Mouse (Mus musculus) layer of hippocampus, adult 8-10 months (tissue): ENCODE measurements around the gene Gmds. TPM values are rescaled to one million over a fixed set of nuclear protein-coding genes. Genes with fewer than 3 reads are reported as not detected.

Experiments used
- DNase-seq, 2 experiments: peaks; one replicate each; pipeline ENCODE4 v3.0.0; 2022; ENCODE audit warnings: low spot score in 2 of 2
- total RNA-seq, 4 experiments: library from RNA; stranded (reverse); gene quantifications; 2 replicates each; pipeline ENCODE4 v1.2.4; 2022

Gene Gmds
- total RNA-seq, 4 experiments from 2014 or later = 13.5 to 14.6 (median 14.4) TPM

DNA sequence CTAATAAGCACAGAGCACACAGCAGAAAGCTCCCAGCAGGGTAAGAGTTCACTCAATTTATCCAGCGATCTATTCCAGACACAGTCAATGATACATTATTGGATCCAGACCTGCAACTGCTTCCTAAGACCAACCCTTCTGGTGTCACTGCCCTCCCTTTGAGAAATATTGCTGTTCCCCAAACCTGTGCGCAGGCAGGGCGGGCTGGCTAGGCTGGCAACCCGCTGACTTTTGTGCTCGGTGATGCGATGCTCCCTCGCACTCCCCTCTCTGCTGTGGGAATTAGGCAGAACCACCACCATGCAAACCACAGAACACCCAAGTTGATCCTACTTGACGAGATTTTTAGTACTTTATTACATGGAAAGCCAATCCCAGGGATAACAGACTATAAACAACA, 304.4 kb downstream of the Gmds start:
- DNase-seq = no peak

DNA sequence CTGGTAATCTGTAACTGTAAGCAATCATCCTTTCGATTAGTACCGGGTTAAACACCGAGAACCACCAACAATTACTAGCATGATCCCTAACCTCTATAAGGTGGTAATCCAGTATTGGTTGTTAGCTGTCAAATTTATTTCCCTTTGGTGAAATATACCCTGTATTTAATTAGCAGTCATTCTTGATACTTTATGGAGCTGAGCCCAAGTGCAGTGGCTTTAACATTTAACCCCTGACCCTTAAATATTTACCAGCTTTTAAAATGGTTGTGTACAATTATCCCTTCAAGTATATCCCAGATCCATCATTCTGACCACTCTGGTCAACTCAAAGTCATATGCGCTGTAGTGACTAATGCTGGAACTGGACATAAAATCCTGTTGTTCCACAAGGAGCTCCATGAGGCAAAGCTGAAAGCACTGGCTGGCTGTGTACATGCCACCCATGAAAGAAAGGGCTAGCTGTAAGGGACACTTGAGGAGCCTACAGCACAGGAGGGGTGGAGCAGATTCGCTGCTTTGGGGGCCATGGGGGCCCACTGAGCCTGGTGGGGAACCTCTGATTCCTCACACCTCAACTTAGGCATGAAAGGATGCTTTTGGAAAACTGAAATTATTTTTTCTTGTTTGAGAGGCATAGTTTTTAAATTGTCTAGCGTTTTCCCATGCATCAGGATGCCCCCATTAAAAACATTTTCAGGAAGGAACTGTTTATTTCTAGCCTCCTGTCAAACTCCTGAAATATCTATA, 312.1 kb downstream of the Gmds start:
- no peak for DNase-seq

- no peak for DNase-seq
Observed at GRCm38 (mm10) chr13:32024822-32025221, 313.7 kb downstream of the Gmds start.

DNA sequence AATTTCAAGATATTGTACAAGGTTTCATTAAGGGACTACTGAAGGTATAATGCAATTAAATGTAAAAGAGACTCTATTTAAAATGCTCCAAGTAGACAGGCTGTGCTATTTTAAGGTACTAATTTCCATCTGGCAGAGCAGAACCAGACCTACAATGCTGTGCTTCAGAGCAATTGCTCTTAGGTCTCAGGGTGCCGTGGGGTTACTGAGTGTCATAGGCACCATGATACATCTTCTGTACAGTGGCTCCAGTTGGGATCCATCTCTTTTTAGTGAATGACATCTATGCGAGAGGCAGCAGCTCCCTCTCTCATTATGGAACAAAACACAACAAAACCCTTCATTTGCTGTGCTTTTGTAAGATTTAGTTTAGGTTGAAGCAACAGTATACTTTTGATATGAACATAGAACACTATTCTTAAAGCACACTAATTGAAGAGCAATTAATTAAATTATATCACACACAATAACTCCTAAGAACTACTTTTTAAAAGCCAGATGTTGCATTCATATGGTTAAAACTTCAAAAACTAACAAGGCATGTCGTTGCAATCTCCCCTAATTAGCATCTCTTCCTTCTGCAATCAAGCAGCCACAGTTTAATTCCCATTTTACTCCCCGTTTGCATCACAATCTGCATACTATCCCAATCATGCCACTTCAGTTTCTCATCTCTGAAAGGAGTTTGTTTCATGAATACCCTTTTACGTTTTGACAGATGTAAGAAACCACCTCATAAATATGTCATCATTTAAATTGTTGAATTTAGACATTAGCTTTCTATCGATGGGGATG, 317.9 kb downstream of the Gmds start:
- no peak for DNase-seq

GRCm38 (mm10) chr13:32019256-32019620, 319.3 kb downstream of the Gmds start:
- no peak for DNase-seq

- DNase-seq = peak; percentile 29 to 34
Observed at GRCm38 (mm10) chr13:32018518-32019255, 319.9 kb downstream of the Gmds start.

GRCm38 (mm10) chr13:32008802-32009201, 329.7 kb downstream of the Gmds start:
- no peak for DNase-seq

DNA sequence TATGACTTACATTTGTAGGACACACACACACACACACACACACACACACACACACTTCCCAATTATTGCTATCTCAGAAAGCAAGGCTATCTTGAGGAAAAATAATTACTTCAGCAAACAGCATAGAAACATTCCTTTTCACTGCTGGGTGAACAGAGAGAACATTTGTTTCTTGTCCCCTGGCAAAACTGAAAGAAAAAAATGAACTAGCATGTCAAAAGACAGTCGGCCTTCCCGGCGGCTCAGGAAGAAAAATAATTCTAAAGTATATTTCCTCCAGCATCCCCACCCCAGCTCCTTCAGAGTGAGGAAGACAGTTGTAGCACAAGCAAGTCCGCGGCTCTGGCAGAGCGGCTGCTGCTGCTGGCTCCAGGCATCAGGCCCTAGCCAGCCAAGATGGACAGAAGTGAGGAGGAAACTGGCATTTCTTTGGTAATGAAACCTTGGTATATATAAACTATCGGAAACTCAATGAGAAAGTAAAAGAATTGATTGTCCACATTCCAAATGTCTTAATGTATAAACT, 330.4 kb downstream of the Gmds start:
- DNase-seq = no peak

DNA sequence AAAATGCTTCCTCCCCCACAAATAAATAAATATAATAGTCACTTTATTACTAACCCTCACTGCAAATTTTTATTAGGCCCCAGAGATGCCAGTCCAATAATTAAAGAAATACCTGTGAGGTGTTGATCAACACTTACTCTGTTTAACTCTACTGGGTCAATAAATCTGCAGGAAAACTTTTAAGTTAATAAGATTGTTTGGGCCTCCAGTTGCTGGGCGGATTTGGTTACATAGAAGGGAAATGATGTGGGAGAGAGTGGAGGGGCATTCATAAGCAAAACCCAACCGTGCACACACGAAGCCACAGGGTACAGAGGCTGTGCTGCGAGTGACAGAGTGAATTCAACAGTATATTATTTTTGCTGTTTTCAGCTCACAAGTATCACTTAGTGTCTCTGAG, 345.1 kb downstream of the Gmds start:
- DNase-seq = no peak

GRCm38 (mm10) chr13:31992409-31993201, 345.9 kb downstream of the Gmds start:
- DNase-seq = no peak

GRCm38 (mm10) chr13:31981198-31981597, 357.3 kb downstream of the Gmds start:
- DNase-seq = no peak

DNA sequence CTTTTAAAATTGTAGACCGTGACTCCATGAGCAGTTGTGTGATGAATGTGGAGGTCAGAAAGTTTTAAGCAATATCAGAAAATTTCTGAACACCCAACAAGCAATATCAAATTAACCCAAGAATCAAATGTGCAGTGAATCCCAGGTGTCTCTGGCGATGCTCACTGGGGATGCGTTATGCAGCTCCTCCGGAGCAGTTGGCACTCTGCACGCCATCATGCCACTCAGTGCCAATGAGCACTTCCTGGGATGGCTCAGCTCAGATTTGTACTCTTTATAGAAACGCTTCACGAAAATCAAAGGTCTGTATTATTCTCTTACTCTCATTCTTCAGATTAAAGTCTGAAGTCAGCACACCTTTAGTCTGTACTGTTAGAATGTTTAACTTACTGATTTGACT, 360.4 kb downstream of the Gmds start:
- DNase-seq = no peak

GRCm38 (mm10) chr13:31974751-31975479, 363.6 kb downstream of the Gmds start:
- no peak for DNase-seq

DNA sequence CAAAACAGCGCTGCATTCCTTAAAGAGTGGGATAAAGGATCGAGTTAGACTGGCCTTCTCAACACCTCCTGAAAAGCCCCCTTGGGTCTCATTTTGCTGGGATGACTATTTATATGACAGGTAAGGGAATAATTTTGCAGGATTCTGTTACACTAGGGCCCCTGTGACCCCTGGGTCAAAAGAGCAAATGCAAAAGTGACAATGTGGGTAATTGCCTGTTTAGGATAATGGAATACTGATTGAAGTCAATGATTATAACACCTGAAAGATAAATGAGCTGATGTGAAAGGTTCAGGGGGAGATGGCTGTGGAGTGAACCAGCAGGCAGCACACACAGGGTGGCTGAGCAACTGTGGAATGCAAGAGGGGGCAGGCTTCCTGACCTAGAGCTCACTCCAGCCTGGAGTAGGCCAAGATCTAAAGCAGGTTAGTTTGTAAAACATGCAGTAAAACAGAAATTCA, 367.5 kb downstream of the Gmds start:
- DNase-seq = no peak

GRCm38 (mm10) chr13:31968272-31968671, 370.3 kb downstream of the Gmds start:
- DNase-seq = no peak

GRCm38 (mm10) chr13:31966931-31967532, 371.5 kb downstream of the Gmds start:
- DNase-seq = no peak

DNA sequence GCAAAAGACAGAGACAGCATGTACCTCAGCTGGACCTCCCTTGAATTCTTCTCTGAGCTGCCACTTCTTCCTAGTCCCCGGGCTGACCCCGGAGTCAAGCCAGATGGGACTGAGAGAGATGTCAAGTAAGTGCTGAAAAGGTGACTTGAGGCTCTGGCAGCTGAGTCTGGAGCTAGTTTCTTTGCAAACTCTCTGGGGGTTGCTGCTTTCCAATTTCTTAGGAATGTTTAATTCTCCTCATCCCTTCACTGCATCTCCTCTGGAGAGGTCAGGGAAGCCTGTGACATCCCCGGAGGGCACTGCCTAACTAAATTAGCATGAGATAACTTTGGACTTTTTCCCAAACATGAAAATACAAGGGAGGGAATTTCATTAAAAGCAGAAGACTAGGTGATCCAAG, 378.0 kb downstream of the Gmds start:
- no peak for DNase-seq

DNA sequence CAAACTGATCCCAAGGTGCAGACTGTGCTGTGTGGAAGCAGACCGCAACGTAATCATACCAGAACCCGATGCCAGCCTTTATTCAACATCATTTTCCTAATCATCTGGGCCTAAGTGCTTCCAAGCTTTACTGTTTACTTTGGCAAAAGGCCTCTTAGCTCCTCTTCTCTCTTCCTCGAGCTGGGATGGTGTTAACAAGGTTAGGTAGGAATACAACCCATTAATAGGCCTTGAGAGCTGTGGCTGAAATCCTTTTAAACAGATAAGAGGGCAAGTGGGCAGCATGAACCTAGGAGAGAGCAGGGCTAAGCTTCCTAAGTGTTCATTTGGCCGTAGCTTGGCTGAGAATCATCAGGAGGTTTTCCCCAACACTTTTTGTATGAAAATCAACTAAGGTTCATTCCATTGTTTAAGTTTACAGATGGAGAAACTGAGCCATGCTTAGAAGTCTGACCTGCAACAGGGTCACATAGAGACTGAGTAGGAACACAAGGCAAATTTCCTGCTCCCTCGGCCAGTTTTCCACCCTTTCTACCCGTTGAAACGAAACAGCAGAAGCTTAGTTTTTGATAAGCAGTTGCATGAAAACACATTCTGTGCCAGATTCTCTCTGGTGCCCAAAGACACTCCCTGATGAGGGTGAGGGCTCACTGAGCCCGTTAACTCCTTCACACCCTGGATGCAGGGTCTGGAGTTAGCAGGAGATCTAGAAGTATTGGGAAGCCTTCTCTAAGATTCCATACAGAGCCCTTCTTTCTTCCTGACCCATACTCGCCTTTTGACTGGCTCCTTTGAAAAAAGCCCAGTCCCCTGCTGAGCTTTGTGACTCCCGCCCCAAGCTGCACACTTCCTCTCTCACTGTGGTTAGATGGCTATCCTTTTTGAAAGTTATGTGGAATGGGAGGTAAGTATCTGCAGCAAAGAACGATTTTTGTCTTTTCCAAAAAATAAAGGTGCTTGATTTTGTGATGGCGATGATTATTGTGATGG, 379.9 kb downstream of the Gmds start:
- no peak for DNase-seq

- DNase-seq = peak in 1 of 2 experiments; percentile 15
Observed at GRCm38 (mm10) chr13:31956584-31956983, 382.0 kb downstream of the Gmds start.
